Mouse (Mus musculus): ENCODE measurements around the gene Epdr1.
"Not testable (repeated sequence)": the region's sequence is repeated elsewhere in the genome, so short reads cannot be mapped to it uniquely, and the experiment has no call there.

- not testable (repeated sequence) for TF ChIP-seq CTCF, EP300 (IDR thresholded peaks at IDR 0.05)
These were observed 49.6 kb downstream of the Epdr1 start for GRCm38 (mm10) chr13:19570166-19570565.

Measured in lung, postnatal 0 days (tissue).